Comparison of ENCODE assay signal across 23 mouse cellular contexts in genomic region chr6:143787360-143787759, GRCm38 (mm10).
DNase-seq lines count a peak whose midpoint lies in the region; ATAC-seq and TF ChIP-seq lines count a peak whose summit lies in the region.
"Had no signal": no experiment of that assay in that cellular context is flagged by ENCODE, and none has a peak within 500 bp of the region (broad histone marks: within the 10 kb centered on the region; RNA-seq: fewer than 3 reads in every experiment).

No protein-coding gene starts in this region.

- H3K27ac ChIP-seq in MEL (ENCODE audit: control insufficient read depth, low read depth, low read length), result no peak overlapping the region
- H3K27ac ChIP-seq in forebrain, embryonic 15.5 days (replicated peaks), result no peak overlapping the region
- H3K27ac ChIP-seq in liver, postnatal 0 days (ENCODE audit: low read depth), result no peak overlapping the region
- no peak overlapping the region for H3K27ac ChIP-seq in hindbrain, embryonic 14.5 days
- H3K27ac ChIP-seq: embryonic facial prominence, embryonic 10.5 days; embryonic facial prominence, embryonic 12.5 days; forebrain, embryonic 13.5 days had no signal

- TF ChIP-seq POLR2A in MEL (IDR thresholded peaks at IDR 0.05; ENCODE audit: control insufficient read depth in 1 of 2, insufficient read depth in 1 of 2, low read depth in 1 of 2, low read length in 2 of 2, poor library complexity in 1 of 2), result no peak

- no peaks in the 10 kb centered on the region for H3K79me2 ChIP-seq in MEL (ENCODE audit: control insufficient read depth, insufficient read depth, low read length, poor library complexity)

- 94% methylated on average over 5 of the region's 5 CpGs for WGBS in forebrain, embryonic 15.5 days
- 53% methylated on average over 5 of the region's 5 CpGs for WGBS in liver, postnatal 0 days (ENCODE audit: insufficient replicate concordance)
- 89% methylated on average over 5 of the region's 5 CpGs for WGBS in hindbrain, embryonic 14.5 days

- peaks cover 0 to 6% of the 10 kb centered on the region in 2 experiments; a peak in 2 of 4 replicates for H3K36me3 ChIP-seq in MEL (ENCODE audit: control insufficient read depth in 1 of 2, insufficient read depth in 2 of 2, low read length in 2 of 2)
- no peaks in the 10 kb centered on the region for H3K36me3 ChIP-seq in forebrain, embryonic 15.5 days
- H3K36me3 ChIP-seq in liver, postnatal 0 days (replicated peaks; ENCODE audit: insufficient read depth, low read length), result no peaks in the 10 kb centered on the region
- H3K36me3 ChIP-seq in hindbrain, embryonic 14.5 days (replicated peaks; ENCODE audit: control insufficient read depth, insufficient read depth), result no peaks in the 10 kb centered on the region
- H3K36me3 ChIP-seq: embryonic facial prominence, embryonic 10.5 days; embryonic facial prominence, embryonic 12.5 days; G1E had no signal

- H3K9ac ChIP-seq in MEL (ENCODE audit: control insufficient read depth, low read depth, low read length, poor library complexity, severe bottlenecking), result no peak overlapping the region
- H3K9ac ChIP-seq in forebrain, embryonic 15.5 days (replicated peaks), result no peak overlapping the region
- H3K9ac ChIP-seq in liver, postnatal 0 days (replicated peaks), result no peak overlapping the region
- H3K9ac ChIP-seq in hindbrain, embryonic 14.5 days, result no peak overlapping the region
- H3K9ac ChIP-seq: embryonic facial prominence, embryonic 12.5 days; forebrain, embryonic 13.5 days had no signal

- H3K9me3 ChIP-seq in MEL (replicated peaks; ENCODE audit: insufficient read depth, low read length), result no peaks in the 10 kb centered on the region
- H3K9me3 ChIP-seq in forebrain, embryonic 15.5 days, result no peaks in the 10 kb centered on the region
- H3K9me3 ChIP-seq in liver, postnatal 0 days (ENCODE audit: low read length), result no peaks in the 10 kb centered on the region
- H3K9me3 ChIP-seq in hindbrain, embryonic 14.5 days (ENCODE audit: control insufficient read depth, low read length), result no peaks in the 10 kb centered on the region
- H3K9me3 ChIP-seq: embryonic facial prominence, embryonic 10.5 days; embryonic facial prominence, embryonic 12.5 days; forebrain, embryonic 13.5 days had no signal

- DNase-seq in 416B (ENCODE audit: low read depth), result peak; percentile 48
- DNase-seq in MEL (ENCODE audit: low read depth, low spot score), result peak; percentile 55
- no peak for DNase-seq in liver, postnatal 0 days
- DNase-seq in hindbrain, embryonic 14.5 days (ENCODE audit: low spot score), result no peak
- DNase-seq: adrenal gland, adult 2 months; adrenal gland, postnatal 10 days; adrenal gland, postnatal 25 days; B cell, adult 2 months; cerebellum, adult 11 months; cerebellum, adult 18-20 months; cerebellum, adult 8-10 months; cerebellum, adult 9-11 months; cerebellum, postnatal 14 days; cerebellum, postnatal 36 days had no signal

- no peak overlapping the region for H3K4me3 ChIP-seq in MEL (ENCODE audit: control insufficient read depth in 1 of 2, insufficient read depth in 1 of 2, low read depth in 2 of 2, low read length in 2 of 2)
- no peak overlapping the region for H3K4me3 ChIP-seq in forebrain, embryonic 15.5 days
- H3K4me3 ChIP-seq in liver, postnatal 0 days (ENCODE audit: low read depth, low read length), result no peak overlapping the region
- no peak overlapping the region for H3K4me3 ChIP-seq in hindbrain, embryonic 14.5 days (replicated peaks; ENCODE audit: low read length)
- H3K4me3 ChIP-seq: embryonic facial prominence, embryonic 10.5 days; embryonic facial prominence, embryonic 12.5 days; forebrain, embryonic 13.5 days had no signal

- H3K4me2 ChIP-seq in forebrain, embryonic 15.5 days (replicated peaks), result no peak overlapping the region
- no peak overlapping the region for H3K4me2 ChIP-seq in liver, postnatal 0 days (ENCODE audit: low read depth, low read length)
- H3K4me2 ChIP-seq in hindbrain, embryonic 14.5 days (replicated peaks), result no peak overlapping the region
- H3K4me2 ChIP-seq: embryonic facial prominence, embryonic 12.5 days; forebrain, embryonic 13.5 days had no signal

- no peak for TF ChIP-seq CTCF in MEL (IDR thresholded peaks at IDR 0.05 in 2 of 3, conservative IDR thresholded peaks at IDR 0.05 in 1 of 3; ENCODE audit: control insufficient read depth in 1 of 3, insufficient read depth in 1 of 3, low read depth in 2 of 3, low read length in 3 of 3, poor library complexity in 1 of 3, severe bottlenecking in 1 of 3)
- TF ChIP-seq CTCF in liver, postnatal 0 days (IDR thresholded peaks at IDR 0.05; ENCODE audit: low read depth), result no peak

- H3K4me1 ChIP-seq in MEL (ENCODE audit: control insufficient read depth in 1 of 2, insufficient read depth in 2 of 2, low read length in 2 of 2), result peaks cover 3 to 7% of the 10 kb centered on the region in 2 experiments; a peak in 3 of 4 replicates
- no peaks in the 10 kb centered on the region for H3K4me1 ChIP-seq in forebrain, embryonic 15.5 days
- no peaks in the 10 kb centered on the region for H3K4me1 ChIP-seq in liver, postnatal 0 days (ENCODE audit: insufficient read depth)
- no peaks in the 10 kb centered on the region for H3K4me1 ChIP-seq in hindbrain, embryonic 14.5 days (replicated peaks; ENCODE audit: control insufficient read depth, insufficient read depth, low read length)
- H3K4me1 ChIP-seq: embryonic facial prominence, embryonic 10.5 days; embryonic facial prominence, embryonic 12.5 days; forebrain, embryonic 13.5 days had no signal

- H3K27me3 ChIP-seq in MEL (ENCODE audit: control insufficient read depth in 1 of 2, insufficient read depth in 2 of 2, low read length in 2 of 2), result no peaks in the 10 kb centered on the region
- H3K27me3 ChIP-seq in forebrain, embryonic 15.5 days, result no peaks in the 10 kb centered on the region
- H3K27me3 ChIP-seq in liver, postnatal 0 days (ENCODE audit: insufficient read depth, low read length), result no peaks in the 10 kb centered on the region
- no peaks in the 10 kb centered on the region for H3K27me3 ChIP-seq in hindbrain, embryonic 14.5 days (ENCODE audit: control insufficient read depth, insufficient read depth, low read length)
- H3K27me3 ChIP-seq: CH12.LX; embryonic facial prominence, embryonic 12.5 days; forebrain, embryonic 13.5 days had no signal

- TF ChIP-seq EP300 in MEL (IDR thresholded peaks at IDR 0.05; ENCODE audit: low read depth in 1 of 2, low read length in 2 of 2), result peak; percentile 80 to 81
- no peak for TF ChIP-seq EP300 in liver, postnatal 0 days (IDR thresholded peaks at IDR 0.05; ENCODE audit: low read depth)

- no peak for TF ChIP-seq RAD21 in MEL (IDR thresholded peaks at IDR 0.05; ENCODE audit: low read depth, low read length)

- ATAC-seq in megakaryocyte, adult 5-6 weeks (ENCODE audit: poor library complexity, severe bottlenecking), result peak; percentile 48
- ATAC-seq in forebrain, embryonic 15.5 days (replicated peaks), result no peak
- no peak for ATAC-seq in liver, postnatal 0 days
- no peak for ATAC-seq in hindbrain, embryonic 14.5 days (ENCODE audit: low FRiP score)
- ATAC-seq: CD4-positive, CD25-positive, alpha-beta regulatory T cell, adult 4 months; forebrain, embryonic 13.5 days; forebrain, embryonic 16.5 days had no signal

TF ChIP-seq in MEL, 35 proteins besides CTCF, POLR2A, EP300 and RAD21 (continues in another document):
- TF ChIP-seq RCOR1 (IDR thresholded peaks at IDR 0.05; ENCODE audit: low read depth, low read length) (peak; percentile 46; the same call in 1 of the 2 replicates), MXI1 (IDR thresholded peaks at IDR 0.05; ENCODE audit: low read depth, low read length) (0 out of 2 replicates have a peak, but pooled peaks have one; percentile 47), BHLHE40 (IDR thresholded peaks at IDR 0.05; ENCODE audit: borderline replicate concordance, low read depth, low read length) (no peak), E2F4 (IDR thresholded peaks at IDR 0.05; ENCODE audit: borderline replicate concordance, low read depth, low read length) (no peak), GABPA (IDR thresholded peaks at IDR 0.05; ENCODE audit: low read depth, low read length) (no peak), TCF12 (IDR thresholded peaks at IDR 0.05; ENCODE audit: low read depth, low read length) (peak; percentile 70), NRF1 (IDR thresholded peaks at IDR 0.05; ENCODE audit: insufficient read depth, low read depth, low read length, poor library complexity, severe bottlenecking) (no peak), JUND (IDR thresholded peaks at IDR 0.05; ENCODE audit: low read depth, low read length) (no peak), SIN3A (IDR thresholded peaks at IDR 0.05; ENCODE audit: low read length) (0 out of 2 replicates have a peak, but pooled peaks have one; percentile 30), MYB (IDR thresholded peaks at IDR 0.05; ENCODE audit: low read depth, low read length) (peak; percentile 54), ZKSCAN1 (IDR thresholded peaks at IDR 0.05; ENCODE audit: low read depth, low read length) (no peak), TAL1 (IDR thresholded peaks at IDR 0.05; ENCODE audit: low read length) (no peak), GATA1 (IDR thresholded peaks at IDR 0.05; ENCODE audit: low read depth, low read length) (peak; percentile 73), SMC3 (IDR thresholded peaks at IDR 0.05; ENCODE audit: low read depth, low read length) (no peak), POLR2AphosphoS2 (IDR thresholded peaks at IDR 0.05; ENCODE audit: low read length) (no peak), NELFE (IDR thresholded peaks at IDR 0.05; ENCODE audit: low read depth, low read length) (no peak), ZC3H11A (IDR thresholded peaks at IDR 0.05; ENCODE audit: low read depth, low read length) (no peak), MAZ (IDR thresholded peaks at IDR 0.05; ENCODE audit: low read depth, low read length) (no peak), CHD1 (IDR thresholded peaks at IDR 0.05; ENCODE audit: low read depth, low read length) (no peak), UBTF (IDR thresholded peaks at IDR 0.05; ENCODE audit: borderline replicate concordance, insufficient read depth, low read depth, low read length) (no peak), TBP (IDR thresholded peaks at IDR 0.05; ENCODE audit: low read depth, low read length) (no peak), MAX (IDR thresholded peaks at IDR 0.05; ENCODE audit: low read length) (peak; percentile 73), USF2 (IDR thresholded peaks at IDR 0.05; ENCODE audit: borderline replicate concordance in 1 of 2, insufficient read depth in 1 of 2, low read depth in 1 of 2, low read length in 2 of 2) (no peak), KAT2A (conservative IDR thresholded peaks at IDR 0.05; ENCODE audit: low read depth, low read length) (no peak), USF1 (IDR thresholded peaks at IDR 0.05; ENCODE audit: low read depth, low read length) (no peak), ZNF384 (IDR thresholded peaks at IDR 0.05; ENCODE audit: low read depth, low read length) (no peak), CHD2 (IDR thresholded peaks at IDR 0.05; ENCODE audit: low read length) (no peak), ETS1 (IDR thresholded peaks at IDR 0.05; ENCODE audit: low read depth, low read length) (peak; percentile 96), POLR2AphosphoS5 (IDR thresholded peaks at IDR 0.05; ENCODE audit: borderline replicate concordance, low read depth, low read length) (no peak)

Comparison
In these comparisons a context has a peak if more than half of its experiments do, and no peak if none do; other contexts are left out.
1. DNase-seq: peak in 416B (single experiment) and MEL (single experiment); none in liver, postnatal 0 days (single experiment) and hindbrain, embryonic 14.5 days (single experiment).